Mouse (Mus musculus) limb, embryonic 11.5 days (tissue): ENCODE results near the gene Ccdc54. TPM values are rescaled to one million over a fixed set of nuclear protein-coding genes. Genes with fewer than 3 reads are reported as not detected.

Source experiments
- ATAC-seq: fragments of 200-750 bp; cut with Nextera tagmentation; 2 replicates; pipeline ENCODE4 v1.8.0; 2017; ENCODE audit warnings: low read depth; ENCODE audit not compliant: insufficient number of reproducible peaks, low FRiP score, low TSS enrichment
- DNase-seq: peaks from one replicate; pipeline ENCODE4 v3.0.0-alpha.2; 2015; ENCODE audit warnings: low spot score
- H3K27ac ChIP-seq: fragments of 300-500 bp; sonication (generic); replicated peaks from 2 replicates; pipeline ENCODE4 v1.5.1; 2014; ENCODE audit warnings: low read depth, mild to moderate bottlenecking, low read length
- H3K27me3 ChIP-seq: fragments of 300-500 bp; sonication (generic); 2 replicates; pipeline ENCODE4 v1.6.1; 2014; ENCODE audit warnings: mild to moderate bottlenecking, low read length, mixed read lengths; ENCODE audit not compliant: control insufficient read depth, insufficient read depth
- H3K36me3 ChIP-seq: fragments of 300-500 bp; sonication (generic); 2 replicates; pipeline ENCODE4 v1.6.1; 2014; ENCODE audit warnings: mild to moderate bottlenecking, low read length, moderate library complexity, mixed read lengths; ENCODE audit not compliant: control insufficient read depth, insufficient read depth
- H3K4me1 ChIP-seq: fragments of 300-500 bp; sonication (generic); 2 replicates; pipeline ENCODE4 v1.6.1; 2014; ENCODE audit warnings: low read length, mixed read lengths; ENCODE audit not compliant: control insufficient read depth, insufficient read depth
- H3K4me2 ChIP-seq: fragments of 300-500 bp; sonication (generic); 2 replicates; pipeline ENCODE4 v1.6.1; 2014; ENCODE audit warnings: low read depth, mild to moderate bottlenecking, moderate library complexity; ENCODE audit not compliant: severe bottlenecking
- H3K4me3 ChIP-seq: fragments of 300-500 bp; sonication (generic); 2 replicates; pipeline ENCODE4 v1.5.1; 2014; ENCODE audit warnings: low read depth, low read length
- H3K9ac ChIP-seq: fragments of 300-500 bp; sonication (generic); 2 replicates; pipeline ENCODE4 v1.6.1; 2014; ENCODE audit warnings: mild to moderate bottlenecking, low read length
- H3K9me3 ChIP-seq: fragments of 300-500 bp; sonication (generic); 2 replicates; pipeline ENCODE4 v1.6.1; 2016; ENCODE audit warnings: low read length; ENCODE audit not compliant: control insufficient read depth
- WGBS: fragments of 180-500 bp; shearing (Covaris S2); extraction: QIAGEN DNeasy Blood & Tissue Kit; methylation state at CpG from one replicate; pipeline ENCODE4 v1.1.7; 2014; 5-methylcytosine and 5-hydroxymethylcytosine counted together
- polyA plus RNA-seq: library from polyadenylated mRNA; unstranded; fragments of >200 nt; fragmentation: Nextera tagmentation; extraction: Ambion mirVana; gene quantifications from 2 replicates; pipeline ENCODE4 v1.2.1, GENCODE M21; 2014

Gene Ccdc54
- polyA plus RNA-seq, 1 experiment from 2014 or later: not detected

GRCm38 (mm10) chr16:50596679-50597078 is 5.7 kb upstream of the Ccdc54 start:
- no peak overlapping the region for H3K27ac ChIP-seq
- ATAC-seq (no peak), DNase-seq (no peak)
- no peak overlapping the region for H3K4me3 ChIP-seq
- H3K9ac ChIP-seq: no peak overlapping the region
- 42% methylated on average over 6 of the region's 6 CpGs for WGBS
- H3K4me1 ChIP-seq: no peaks in the 10 kb centered on the region
- H3K9me3 ChIP-seq: no peaks in the 10 kb centered on the region
- no peaks in the 10 kb centered on the region for H3K27me3 ChIP-seq
- H3K36me3 ChIP-seq: no peaks in the 10 kb centered on the region
- no peak overlapping the region for H3K4me2 ChIP-seq

GRCm38 (mm10) chr16:50596171-50596570 is 5.2 kb upstream of the Ccdc54 start:
- H3K27ac ChIP-seq: no peak overlapping the region

GRCm38 (mm10) chr16:50594876-50595275 is 3.9 kb upstream of the Ccdc54 start:
- no peak for DNase-seq

More at GRCm38 (mm10) chr16:50596171-50596570, 5.2 kb upstream of the Ccdc54 start:
- Histone ChIP-seq H3K9ac (no peak overlapping the region), H3K36me3 (no peaks in the 10 kb centered on the region), H3K4me3 (no peak overlapping the region), H3K4me1 (no peaks in the 10 kb centered on the region), H3K27me3 (no peaks in the 10 kb centered on the region), H3K4me2 (no peak overlapping the region), H3K9me3 (no peaks in the 10 kb centered on the region)
- ATAC-seq: no peak
- no peak for DNase-seq
- WGBS: 57% methylated on average over 4 of the region's 4 CpGs

GRCm38 (mm10) chr16:50593361-50593760 is 2.4 kb upstream of the Ccdc54 start:
- no peak for ATAC-seq
- Histone ChIP-seq H3K9ac (no peak overlapping the region), H3K4me2 (no peak overlapping the region), H3K4me3 (no peak overlapping the region), H3K4me1 (no peaks in the 10 kb centered on the region), H3K27me3 (no peaks in the 10 kb centered on the region), H3K27ac (no peak overlapping the region), H3K9me3 (no peaks in the 10 kb centered on the region), H3K36me3 (no peaks in the 10 kb centered on the region)
- WGBS: 86% methylated on average over 11 of the region's 11 CpGs
- DNase-seq: no peak

More at GRCm38 (mm10) chr16:50594876-50595275, 3.9 kb upstream of the Ccdc54 start:
- 88% methylated on average over 1 of the region's 1 CpGs for WGBS
- no peaks in the 10 kb centered on the region for H3K9me3 ChIP-seq
- no peak overlapping the region for H3K4me3 ChIP-seq
- H3K27ac ChIP-seq: no peak overlapping the region
- H3K36me3 ChIP-seq: no peaks in the 10 kb centered on the region
- no peaks in the 10 kb centered on the region for H3K4me1 ChIP-seq
- no peak overlapping the region for H3K4me2 ChIP-seq
- no peak overlapping the region for H3K9ac ChIP-seq
- no peak for ATAC-seq
- no peaks in the 10 kb centered on the region for H3K27me3 ChIP-seq

GRCm38 (mm10) chr16:50589574-50590151 is 1.3 kb downstream of the Ccdc54 start:
- no peaks in the 10 kb centered on the region for H3K36me3 ChIP-seq
- H3K9me3 ChIP-seq: no peaks in the 10 kb centered on the region
- WGBS: 82% methylated on average over 11 of the region's 11 CpGs
- H3K27ac ChIP-seq: no peak overlapping the region
- ATAC-seq: no peak
- H3K9ac ChIP-seq: no peak overlapping the region
- H3K4me3 ChIP-seq: no peak overlapping the region
- H3K4me1 ChIP-seq: no peaks in the 10 kb centered on the region
- DNase-seq: no peak
- no peak overlapping the region for H3K4me2 ChIP-seq
- no peaks in the 10 kb centered on the region for H3K27me3 ChIP-seq

GRCm38 (mm10) chr16:50588191-50588590 is 2.8 kb downstream of the Ccdc54 start:
- Histone ChIP-seq H3K4me1 (no peaks in the 10 kb centered on the region), H3K4me3 (no peak overlapping the region), H3K36me3 (no peaks in the 10 kb centered on the region), H3K27ac (no peak overlapping the region), H3K9me3 (no peaks in the 10 kb centered on the region), H3K27me3 (no peaks in the 10 kb centered on the region), H3K9ac (no peak overlapping the region), H3K4me2 (no peak overlapping the region)
- WGBS: 71% methylated on average over 1 of the region's 1 CpGs
- ATAC-seq (no peak), DNase-seq (no peak)

- no peaks in the 10 kb centered on the region for H3K27me3 ChIP-seq
- ATAC-seq (no peak), DNase-seq (no peak)
- 85% methylated on average over 7 of the region's 7 CpGs for WGBS
- no peaks in the 10 kb centered on the region for H3K4me1 ChIP-seq
- no peak overlapping the region for H3K9ac ChIP-seq
- no peaks in the 10 kb centered on the region for H3K9me3 ChIP-seq
- no peak overlapping the region for H3K4me3 ChIP-seq
- H3K27ac ChIP-seq: no peak overlapping the region
- no peaks in the 10 kb centered on the region for H3K36me3 ChIP-seq
- H3K4me2 ChIP-seq: no peak overlapping the region
Measured at GRCm38 (mm10) chr16:50587139-50587538, 3.8 kb downstream of the Ccdc54 start.

GRCm38 (mm10) chr16:50578361-50578760 is 12.6 kb downstream of the Ccdc54 start:
- ATAC-seq (no peak), DNase-seq (no peak)
- no peaks in the 10 kb centered on the region for H3K36me3 ChIP-seq
- no peak overlapping the region for H3K4me2 ChIP-seq
- WGBS: 86% methylated on average over 6 of the region's 6 CpGs
- H3K4me3 ChIP-seq: no peak overlapping the region
- no peaks in the 10 kb centered on the region for H3K4me1 ChIP-seq
- no peak overlapping the region for H3K27ac ChIP-seq
- no peak overlapping the region for H3K9ac ChIP-seq
- no peaks in the 10 kb centered on the region for H3K27me3 ChIP-seq
- no peaks in the 10 kb centered on the region for H3K9me3 ChIP-seq

GRCm38 (mm10) chr16:50572557-50572956 is 18.4 kb downstream of the Ccdc54 start:
- ATAC-seq (no peak), DNase-seq (peak; percentile 26)
- H3K4me2 ChIP-seq: no peak overlapping the region

More at GRCm38 (mm10) chr16:50572557-50572956, 18.4 kb downstream of the Ccdc54 start:
- Histone ChIP-seq H3K27me3 (no peaks in the 10 kb centered on the region), H3K4me1 (no peaks in the 10 kb centered on the region), H3K27ac (no peak overlapping the region), H3K9ac (no peak overlapping the region), H3K9me3 (no peaks in the 10 kb centered on the region), H3K4me3 (no peak overlapping the region), H3K36me3 (no peaks in the 10 kb centered on the region)
- WGBS: 62% methylated on average over 13 of the region's 13 CpGs
